Mouse (Mus musculus) midbrain, embryonic 14.5 days (tissue): ENCODE measurements around the gene Fgfr2. TPM values are rescaled to one million over a fixed set of nuclear protein-coding genes. Genes with fewer than 3 reads are reported as not detected.

Source experiments
- ATAC-seq: fragments of 200-750 bp; cut with Nextera tagmentation; 2 replicates; pipeline ENCODE4 v1.8.0; 2017; ENCODE audit warnings: moderate number of reproducible peaks, moderate library complexity; ENCODE audit not compliant: low FRiP score, low TSS enrichment
- DNase-seq: peaks from one replicate; pipeline ENCODE4 v3.0.0-alpha.2; 2015
- H3K27ac ChIP-seq: fragments of 300-500 bp; sonication (generic); replicated peaks from 2 replicates; pipeline ENCODE4 v1.5.1; 2014; ENCODE audit warnings: mild to moderate bottlenecking, low read depth, low read length, moderate library complexity
- H3K27me3 ChIP-seq: fragments of 300-500 bp; sonication (generic); 2 replicates; pipeline ENCODE4 v1.6.1; 2014; ENCODE audit warnings: low read length, control low read depth, mixed read lengths; ENCODE audit not compliant: control insufficient read depth, insufficient read depth
- H3K36me3 ChIP-seq: fragments of 300-500 bp; sonication (generic); 2 replicates; pipeline ENCODE4 v1.6.1; 2014; ENCODE audit warnings: low read length, control low read depth; ENCODE audit not compliant: control insufficient read depth, insufficient read depth
- H3K4me1 ChIP-seq: fragments of 300-500 bp; sonication (generic); 2 replicates; pipeline ENCODE4 v1.6.1; 2014; ENCODE audit warnings: mild to moderate bottlenecking, antibody characterized with exemption, low read length, control low read depth; ENCODE audit not compliant: control insufficient read depth, insufficient read depth
- H3K4me2 ChIP-seq: fragments of 300-500 bp; sonication (generic); 2 replicates; pipeline ENCODE4 v1.6.1; 2014; ENCODE audit warnings: mild to moderate bottlenecking, low read length, moderate library complexity
- H3K4me3 ChIP-seq: fragments of 300-500 bp; sonication (generic); replicated peaks from 2 replicates; pipeline ENCODE4 v1.5.1; 2014; ENCODE audit warnings: low read depth, low read length
- H3K9ac ChIP-seq: fragments of 300-500 bp; sonication (generic); replicated peaks from 2 replicates; pipeline ENCODE4 v1.6.1; 2014; ENCODE audit warnings: mild to moderate bottlenecking, low read length, moderate library complexity
- H3K9me3 ChIP-seq: fragments of 300-500 bp; sonication (generic); 2 replicates; pipeline ENCODE4 v1.6.1; 2016; ENCODE audit warnings: low read length, control low read depth, mixed read lengths; ENCODE audit not compliant: control insufficient read depth
- WGBS: fragments of 180-500 bp; shearing (Covaris S2); extraction: QIAGEN DNeasy Blood & Tissue Kit; methylation state at CpG from one replicate; pipeline ENCODE4 v1.1.7; 2014; 5-methylcytosine and 5-hydroxymethylcytosine counted together
- polyA plus RNA-seq: library from polyadenylated mRNA; unstranded; fragments of >200 nt; fragmentation: Nextera tagmentation; extraction: Ambion mirVana; gene quantifications from 2 replicates; pipeline ENCODE4 v1.2.1, GENCODE M21; 2014

Gene Fgfr2
- polyA plus RNA-seq, 1 experiment from 2014 or later: 28.1 TPM

DNA sequence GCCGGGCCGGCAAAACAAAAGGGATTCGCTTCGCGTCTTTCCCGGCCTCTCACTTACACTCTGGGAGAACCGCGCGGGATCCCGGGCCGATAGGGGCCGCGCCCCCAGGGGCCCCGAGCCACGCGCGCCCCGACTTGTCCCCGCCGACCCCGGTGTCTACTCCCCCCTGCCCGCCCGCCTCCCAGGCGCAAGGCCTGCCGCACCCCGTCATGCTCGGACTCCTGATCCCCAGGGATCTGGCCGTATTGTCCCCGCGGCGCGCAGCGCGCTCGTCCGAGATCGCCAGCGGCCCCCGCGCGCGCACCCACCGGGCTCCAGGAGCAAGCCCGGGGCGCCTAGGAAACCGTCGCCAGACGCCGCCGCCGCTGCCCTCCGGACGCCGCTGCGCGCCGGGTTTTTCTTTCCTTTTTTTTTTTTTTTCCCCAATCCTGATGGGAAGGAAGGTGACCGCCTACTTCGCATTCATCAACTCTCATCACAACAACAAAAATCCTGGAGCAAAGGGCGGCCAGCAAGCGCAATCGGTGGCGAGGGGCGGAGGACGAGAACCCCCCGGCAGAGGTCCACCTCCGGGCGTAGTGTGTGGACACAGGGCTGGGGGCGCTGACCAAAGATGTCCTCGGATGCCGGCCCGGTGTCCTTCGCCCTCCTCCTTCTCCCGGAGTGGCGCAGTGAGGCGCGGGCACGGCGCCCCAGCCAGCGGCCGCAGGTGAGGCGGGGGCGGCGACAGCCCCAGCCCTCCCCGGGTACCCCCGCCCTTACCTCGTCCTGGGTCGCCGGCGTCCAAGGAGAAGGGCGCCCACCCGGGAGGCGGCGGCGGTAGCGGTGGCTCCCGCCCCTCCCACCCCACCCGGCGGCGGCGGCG is 539 bp downstream of the Fgfr2 start:
- Histone ChIP-seq H3K36me3 (no peaks in the 10 kb centered on the region), H3K9ac (peak overlapping the region; percentile 96), H3K4me2 (peak overlapping the region; percentile 99), H3K27me3 (peaks cover 18% of the 10 kb centered on the region; the same call in 1 of the 2 replicates), H3K4me3 (peak overlapping the region; percentile 88), H3K27ac (peak overlapping the region; percentile 98), H3K4me1 (peaks cover 22% of the 10 kb centered on the region), H3K9me3 (no peaks in the 10 kb centered on the region)
- WGBS: under 1% methylated on average over 92 of the region's 102 CpGs
- peak; percentile 81 for DNase-seq
- ATAC-seq: peak; percentile 51

DNA sequence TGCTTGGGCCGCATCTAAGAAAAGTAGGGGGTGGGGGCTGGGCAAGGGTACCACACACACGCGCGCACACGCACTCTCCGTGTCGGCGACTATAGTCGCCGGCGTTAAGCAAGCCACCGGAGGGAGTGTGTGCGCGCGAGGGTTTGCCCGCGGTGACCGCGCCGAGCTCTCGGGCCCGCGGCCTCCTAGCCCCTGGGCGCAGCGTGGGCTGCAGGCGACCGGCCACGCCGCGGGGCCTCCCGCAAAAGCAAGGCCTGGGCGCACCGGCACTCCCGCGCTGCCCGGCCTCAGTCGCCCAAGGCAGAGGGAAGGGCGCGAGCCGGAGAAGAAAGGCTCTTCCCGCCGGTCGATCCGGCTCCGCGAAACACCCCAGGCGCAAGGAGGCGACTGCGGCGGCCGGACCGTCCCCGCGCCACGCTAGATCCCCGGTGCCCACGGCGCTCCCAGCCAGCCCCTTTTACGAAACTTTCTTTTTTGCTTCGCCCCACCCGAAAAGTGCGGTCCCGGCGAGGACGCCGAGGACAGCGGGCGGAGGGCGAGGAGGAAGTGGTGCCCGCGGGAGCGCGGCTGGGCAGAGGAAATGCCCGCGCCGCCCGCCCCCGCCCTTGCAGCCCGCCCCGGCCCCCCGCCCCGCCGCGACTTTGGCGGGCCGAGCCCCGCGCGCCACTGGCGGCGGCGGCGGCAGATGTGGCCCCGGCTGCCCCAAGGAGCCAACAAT is 1.3 kb downstream of the Fgfr2 start:
- DNase-seq (peak; percentile 77), ATAC-seq (peak; percentile 34; the same call in 1 of the 2 replicates)
- Histone ChIP-seq H3K9me3 (no peaks in the 10 kb centered on the region), H3K4me3 (peak overlapping the region; percentile 88), H3K27me3 (peaks cover 18% of the 10 kb centered on the region; the same call in 1 of the 2 replicates), H3K36me3 (no peaks in the 10 kb centered on the region), H3K9ac (peak overlapping the region; percentile 96), H3K4me2 (peak overlapping the region; percentile 99), H3K4me1 (peaks cover 30% of the 10 kb centered on the region), H3K27ac (peak overlapping the region; percentile 98)
- WGBS: under 1% methylated on average over 82 of the region's 94 CpGs

- Histone ChIP-seq H3K36me3 (no peaks in the 10 kb centered on the region), H3K27ac (peak overlapping the region; percentile 98), H3K4me2 (peak overlapping the region; percentile 99), H3K9ac (peak overlapping the region; percentile 96), H3K4me3 (peak overlapping the region; percentile 88), H3K9me3 (no peaks in the 10 kb centered on the region), H3K27me3 (peaks cover 15% of the 10 kb centered on the region; the same call in 1 of the 2 replicates), H3K4me1 (peaks cover 35% of the 10 kb centered on the region)
- peak; percentile 37 for DNase-seq
- WGBS: under 1% methylated on average over 14 of the region's 14 CpGs
- no peak for ATAC-seq
Measured at GRCm38 (mm10) chr7:133121080-133121607, 2.0 kb downstream of the Fgfr2 start.

- Histone ChIP-seq H3K4me2 (peak overlapping the region; percentile 99), H3K4me1 (peaks cover 43% of the 10 kb centered on the region), H3K27ac (no peak overlapping the region), H3K4me3 (peak overlapping the region; percentile 88), H3K36me3 (no peaks in the 10 kb centered on the region), H3K9ac (peak overlapping the region; percentile 36), H3K9me3 (no peaks in the 10 kb centered on the region), H3K27me3 (0 out of 2 replicates have a peak, but pooled peaks cover 6% of the 10 kb centered on the region)
- ATAC-seq (no peak), DNase-seq (peak; percentile 67)
- WGBS: 3% methylated on average over 15 of the region's 15 CpGs
Measured at GRCm38 (mm10) chr7:133120221-133120751, 2.9 kb downstream of the Fgfr2 start.

DNA sequence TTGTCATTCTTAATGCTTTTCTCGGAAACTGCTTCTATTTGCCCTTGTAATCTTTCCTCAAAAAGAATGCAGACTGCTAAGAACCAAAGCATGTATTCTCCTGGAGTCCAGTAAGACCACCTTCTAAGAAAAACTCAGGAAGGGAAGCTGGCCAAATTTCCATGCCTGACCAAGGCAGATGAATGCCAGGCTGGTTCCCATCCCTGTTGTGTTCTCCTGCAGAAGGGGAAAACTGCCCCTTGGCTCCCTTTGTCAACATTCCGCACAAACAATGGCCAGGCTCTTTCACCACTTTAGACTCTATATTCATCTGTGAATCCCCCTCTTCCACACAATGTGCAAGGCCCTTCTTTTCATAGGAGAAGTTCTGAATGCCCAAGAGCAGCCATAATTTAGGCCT is 5.3 kb downstream of the Fgfr2 start:
- Histone ChIP-seq H3K9ac (no peak overlapping the region; the same call in 1 of the 2 replicates), H3K4me1 (peaks cover 51% of the 10 kb centered on the region), H3K27me3 (no peaks in the 10 kb centered on the region), H3K9me3 (no peaks in the 10 kb centered on the region), H3K27ac (no peak overlapping the region), H3K4me3 (no peak overlapping the region), H3K4me2 (no peak overlapping the region), H3K36me3 (no peaks in the 10 kb centered on the region)
- DNase-seq: no peak
- ATAC-seq: no peak
- WGBS: 7% methylated on average over 2 of the region's 2 CpGs

GRCm38 (mm10) chr7:133116542-133116941 is 6.6 kb downstream of the Fgfr2 start:
- Histone ChIP-seq H3K4me1 (peaks cover 58% of the 10 kb centered on the region), H3K4me2 (no peak overlapping the region), H3K36me3 (no peaks in the 10 kb centered on the region), H3K9me3 (no peaks in the 10 kb centered on the region), H3K4me3 (no peak overlapping the region), H3K27me3 (no peaks in the 10 kb centered on the region), H3K9ac (no peak overlapping the region), H3K27ac (no peak overlapping the region)
- DNase-seq (no peak), ATAC-seq (no peak)

GRCm38 (mm10) chr7:133115886-133116285 is 7.3 kb downstream of the Fgfr2 start:
- Histone ChIP-seq H3K4me1 (peaks cover 58% of the 10 kb centered on the region), H3K9me3 (no peaks in the 10 kb centered on the region), H3K4me3 (no peak overlapping the region), H3K4me2 (peak overlapping the region; percentile 35), H3K36me3 (no peaks in the 10 kb centered on the region), H3K27ac (no peak overlapping the region), H3K27me3 (no peaks in the 10 kb centered on the region), H3K9ac (no peak overlapping the region)
- 16% methylated on average over 15 of the region's 15 CpGs for WGBS
- no peak for ATAC-seq
- peak; percentile 64 for DNase-seq

- ATAC-seq (no peak), DNase-seq (no peak)
- no peak overlapping the region for H3K27ac ChIP-seq
- WGBS: 20% methylated on average over 20 of the region's 20 CpGs
- no peaks in the 10 kb centered on the region for H3K36me3 ChIP-seq
- H3K4me3 ChIP-seq: no peak overlapping the region
- H3K4me2 ChIP-seq: peak overlapping the region; percentile 35
- H3K27me3 ChIP-seq: no peaks in the 10 kb centered on the region
- no peaks in the 10 kb centered on the region for H3K9me3 ChIP-seq
- no peak overlapping the region; the same call in 1 of the 2 replicates for H3K9ac ChIP-seq
- peaks cover 49% of the 10 kb centered on the region for H3K4me1 ChIP-seq
Measured at GRCm38 (mm10) chr7:133114847-133115470, 8.2 kb downstream of the Fgfr2 start.
